Mouse (Mus musculus) NIH3T3 (cell line): Measurements from ENCODE around the gene Tmem82.
"Not testable (repeated sequence)": the region's sequence is repeated elsewhere in the genome, so short reads cannot be mapped to it uniquely, and the experiment has no call there.

ENCODE experiments used
- DNase-seq: peaks from one replicate; pipeline ENCODE4 v3.0.0-alpha.2; 2012; ENCODE audit warnings: low read depth

The Tmem82 gene

DNA sequence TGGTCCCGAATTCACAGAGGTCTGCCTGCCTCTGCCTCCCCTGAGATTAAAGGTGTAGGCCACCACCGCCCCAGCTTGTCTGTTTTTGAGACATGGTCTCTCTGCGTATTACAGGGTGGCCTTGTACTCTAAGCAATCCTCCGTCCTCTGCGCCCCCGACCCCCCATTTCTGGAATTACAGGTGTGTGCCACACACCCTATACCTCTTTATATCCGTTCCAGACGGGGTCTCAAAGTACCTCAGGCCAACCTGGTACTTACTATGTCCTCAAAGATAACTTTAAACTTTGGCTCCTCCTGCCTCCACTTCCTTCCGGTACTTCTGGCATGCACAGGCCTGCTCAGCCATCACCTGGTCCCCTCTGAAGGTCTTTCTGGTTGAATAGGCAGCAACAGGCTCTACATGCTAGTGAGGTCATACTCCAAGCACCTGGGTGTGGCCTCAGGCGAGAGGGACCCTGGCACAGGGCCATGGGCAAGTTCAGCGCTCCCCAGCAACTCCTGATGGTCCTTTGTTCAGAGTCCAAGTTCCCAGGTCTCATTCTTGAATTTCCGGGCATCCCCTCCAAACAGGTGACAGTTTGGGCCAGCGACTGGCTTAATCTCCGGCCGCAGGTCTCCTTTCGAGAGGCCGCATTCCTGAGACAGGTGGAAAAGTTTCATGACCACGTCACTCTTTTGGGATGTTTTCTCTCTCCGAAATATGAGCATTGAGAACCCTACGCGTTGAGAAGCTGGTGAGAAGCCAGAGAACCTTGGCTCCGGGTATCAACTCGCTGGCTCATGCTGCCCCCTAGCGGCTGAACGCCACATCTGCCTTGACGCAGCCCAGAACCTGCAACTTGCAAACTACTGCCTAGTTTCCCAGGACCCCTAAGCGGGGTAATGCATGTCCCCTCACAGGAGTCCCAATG, 43.4 kb downstream of the Tmem82 start:
- DNase-seq = peak; percentile 92

- peak; percentile 91 for DNase-seq
These were observed 45.0 kb downstream of the Tmem82 start for GRCm38 (mm10) chr4:141573359-141573966.

DNA sequence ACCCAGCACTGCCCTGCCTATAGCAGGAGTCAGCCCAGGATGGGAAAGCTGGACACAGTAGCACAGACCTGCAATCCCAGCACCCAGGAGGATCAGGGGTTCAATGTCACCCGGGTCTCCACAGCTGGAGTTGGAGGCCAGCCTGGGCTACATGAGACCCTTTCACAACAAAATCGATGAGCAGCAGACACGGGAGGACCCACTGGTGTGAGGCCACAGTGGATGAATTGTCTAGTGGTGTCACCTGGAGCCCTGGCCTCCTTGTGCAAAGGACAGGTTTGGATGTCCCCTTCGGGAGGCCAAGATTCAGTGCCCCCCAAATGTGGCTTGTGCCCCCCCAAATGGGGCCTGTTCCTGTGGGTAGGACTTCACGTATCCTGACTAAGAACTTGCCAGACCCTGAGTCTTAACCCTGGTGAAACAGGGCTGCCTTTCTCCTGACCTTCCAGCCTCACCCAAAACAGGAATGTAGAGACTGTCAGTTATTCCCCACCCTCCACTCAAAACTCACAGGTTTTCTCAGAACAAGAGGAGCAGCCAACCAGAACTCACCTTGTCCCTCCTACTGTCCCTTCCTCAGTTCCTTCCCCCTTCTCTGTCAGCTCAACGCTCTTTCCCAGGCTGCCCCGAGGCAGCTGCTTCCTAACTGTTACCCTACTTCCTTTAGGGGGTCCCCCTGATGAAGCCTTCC, 45.6 kb downstream of the Tmem82 start:
- DNase-seq = no peak

- no peak for DNase-seq
These were observed 46.5 kb downstream of the Tmem82 start for GRCm38 (mm10) chr4:141571934-141572333.

GRCm38 (mm10) chr4:141571337-141571739, 47.1 kb downstream of the Tmem82 start:
- no peak for DNase-seq

- no peak for DNase-seq
These were observed 47.6 kb downstream of the Tmem82 start for GRCm38 (mm10) chr4:141570821-141571220.

DNA sequence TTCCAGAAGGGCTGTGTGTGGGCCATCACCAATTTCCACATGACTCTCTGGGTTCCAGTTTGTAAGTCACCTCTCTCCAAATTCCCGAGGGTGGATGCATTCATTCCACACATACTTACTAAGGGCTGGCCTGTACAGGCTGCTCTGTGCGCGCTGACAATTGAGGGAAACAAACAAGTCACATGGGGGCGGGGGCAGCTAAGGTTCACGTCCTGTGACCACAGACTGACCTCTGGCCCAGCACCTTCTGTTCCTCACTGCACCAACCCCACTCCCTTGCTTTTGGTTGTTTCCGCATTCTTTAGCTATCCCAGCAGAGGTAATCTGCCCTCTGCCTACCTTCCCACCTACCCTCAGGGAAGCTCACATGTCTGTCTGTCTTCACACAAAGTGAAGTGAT, 48.4 kb downstream of the Tmem82 start:
- no peak for DNase-seq

DNA sequence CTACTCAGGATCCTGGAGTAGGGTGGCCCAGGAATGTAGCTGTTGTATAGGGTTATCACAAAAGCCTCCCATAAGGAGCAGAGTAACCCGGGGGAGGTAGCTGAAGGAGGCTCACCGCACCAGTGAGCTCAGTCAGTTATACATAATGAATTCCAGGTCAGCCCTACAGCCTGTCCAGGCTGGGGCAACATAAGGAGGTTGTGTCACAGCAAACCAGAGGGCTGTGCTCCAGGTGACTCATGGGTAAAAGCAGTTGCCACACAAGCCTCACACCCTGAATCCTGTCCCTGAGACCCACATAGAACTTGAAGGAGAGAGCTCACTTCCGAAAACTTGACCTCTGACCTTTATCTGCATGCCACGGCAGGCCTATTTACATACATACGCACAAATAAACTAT, 49.5 kb downstream of the Tmem82 start:
- peak; percentile 57 for DNase-seq

DNA sequence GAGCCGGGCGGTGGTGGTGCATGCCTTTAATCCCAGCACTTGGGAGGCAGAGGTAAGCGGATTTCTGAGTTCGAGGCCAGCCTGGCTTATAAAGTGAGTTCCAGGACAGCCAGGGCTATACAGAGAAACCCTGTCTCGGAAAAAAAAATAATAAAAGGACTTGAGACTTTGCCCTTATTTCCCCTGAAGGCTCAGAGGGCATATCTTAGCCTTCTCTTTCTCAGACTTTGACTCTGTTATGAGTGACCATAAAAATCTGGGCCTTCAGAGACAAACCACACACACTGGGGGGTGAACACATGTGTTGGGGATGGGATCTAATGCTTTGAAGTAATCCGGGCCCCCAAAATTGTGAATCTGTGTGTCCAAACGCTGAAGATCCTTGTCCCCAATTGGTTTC, 51.3 kb downstream of the Tmem82 start:
- not testable (repeated sequence) for DNase-seq

DNA sequence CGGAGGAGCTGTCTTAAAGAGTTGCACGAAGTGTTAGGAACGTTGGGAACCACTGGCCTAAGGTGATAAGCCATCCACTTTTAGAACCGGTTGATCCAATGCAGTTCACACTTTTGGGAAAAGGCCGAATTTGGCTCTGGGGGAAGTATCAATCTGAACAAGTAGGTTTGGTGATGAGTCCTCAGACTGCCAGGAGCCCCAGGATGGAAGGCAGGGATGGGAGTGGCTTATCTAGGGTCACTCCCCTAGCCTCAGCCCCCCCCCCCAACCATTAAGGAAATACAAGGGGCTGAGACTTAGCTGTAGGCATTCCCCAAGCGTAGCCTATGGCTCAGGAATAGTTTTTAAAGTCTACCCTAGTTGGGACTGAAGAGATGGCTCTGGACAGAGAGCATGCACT, 52.2 kb downstream of the Tmem82 start:
- DNase-seq = no peak

GRCm38 (mm10) chr4:141565325-141565724, 53.1 kb downstream of the Tmem82 start:
- DNase-seq = peak; percentile 78

- no peak for DNase-seq
These were observed 53.8 kb downstream of the Tmem82 start for GRCm38 (mm10) chr4:141564660-141565059.

- no peak for DNase-seq
These were observed 54.2 kb downstream of the Tmem82 start for GRCm38 (mm10) chr4:141564209-141564608.
